Mouse (Mus musculus): ENCODE data around the gene Sipa1l3. TPM values are rescaled to one million over a fixed set of nuclear protein-coding genes. Genes with fewer than 3 reads are reported as not detected.

Gene Sipa1l3
- polyA plus RNA-seq, 1 experiment from 2014 or later: 17.4 TPM

- Histone ChIP-seq H3K27me3 (ENCODE audit: control insufficient read depth, insufficient read depth, low read length) (no peaks in the 10 kb centered on the region), H3K36me3 (ENCODE audit: control insufficient read depth, insufficient read depth, low read length) (no peaks in the 10 kb centered on the region), H3K4me2 (replicated peaks; ENCODE audit: low read depth, low read length) (no peak overlapping the region), H3K4me3 (ENCODE audit: low read length) (no peak overlapping the region), H3K9me3 (ENCODE audit: control insufficient read depth, low read length) (no peaks in the 10 kb centered on the region), H3K9ac (ENCODE audit: low read depth, low read length) (no peak overlapping the region), H3K4me1 (ENCODE audit: control insufficient read depth, insufficient read depth, low read length) (peaks cover 15% of the 10 kb centered on the region), H3K27ac (ENCODE audit: low read depth, low read length) (no peak overlapping the region)
- ATAC-seq (ENCODE audit: low FRiP score, low TSS enrichment): no peak
- 93% methylated on average over 9 of the region's 9 CpGs for WGBS
Observed at GRCm38 (mm10) chr7:29501214-29501613, 17.2 kb downstream of the Sipa1l3 start.

DNA sequence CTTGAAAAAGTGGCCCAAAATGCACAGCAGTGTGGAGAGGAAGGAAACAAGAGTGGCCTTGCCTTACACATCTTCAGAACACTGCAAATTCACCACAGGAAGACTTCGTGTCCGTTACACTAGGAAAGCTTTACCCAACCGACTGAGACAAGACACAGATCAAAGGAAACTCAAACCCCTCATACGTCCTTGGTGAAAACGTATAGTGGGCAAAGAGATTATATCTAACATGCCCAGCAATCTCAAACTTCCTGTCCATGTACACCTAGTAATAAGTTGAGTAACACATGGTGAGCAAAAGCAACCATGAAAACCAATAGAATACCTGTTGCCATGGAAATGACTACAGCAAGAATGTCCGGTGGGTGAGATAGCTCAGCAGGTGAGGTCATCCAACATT is 19.4 kb downstream of the Sipa1l3 start:
- Histone ChIP-seq H3K9me3 (ENCODE audit: control insufficient read depth, low read length) (no peaks in the 10 kb centered on the region), H3K4me1 (ENCODE audit: control insufficient read depth, insufficient read depth, low read length) (peaks cover 10% of the 10 kb centered on the region), H3K4me2 (replicated peaks; ENCODE audit: low read depth, low read length) (no peak overlapping the region), H3K36me3 (ENCODE audit: control insufficient read depth, insufficient read depth, low read length) (no peaks in the 10 kb centered on the region), H3K9ac (ENCODE audit: low read depth, low read length) (no peak overlapping the region), H3K4me3 (ENCODE audit: low read length) (no peak overlapping the region), H3K27me3 (ENCODE audit: control insufficient read depth, insufficient read depth, low read length) (no peaks in the 10 kb centered on the region), H3K27ac (ENCODE audit: low read depth, low read length) (no peak overlapping the region)
- WGBS: 64% methylated on average over 6 of the region's 6 CpGs
- ATAC-seq (ENCODE audit: low FRiP score, low TSS enrichment): no peak

GRCm38 (mm10) chr7:29496953-29497590 is 21.4 kb downstream of the Sipa1l3 start:
- Histone ChIP-seq H3K27ac (ENCODE audit: low read depth, low read length) (no peak overlapping the region), H3K4me3 (ENCODE audit: low read length) (no peak overlapping the region), H3K4me2 (replicated peaks; ENCODE audit: low read depth, low read length) (no peak overlapping the region), H3K27me3 (ENCODE audit: control insufficient read depth, insufficient read depth, low read length) (no peaks in the 10 kb centered on the region), H3K36me3 (ENCODE audit: control insufficient read depth, insufficient read depth, low read length) (no peaks in the 10 kb centered on the region), H3K4me1 (ENCODE audit: control insufficient read depth, insufficient read depth, low read length) (0 out of 2 replicates have a peak, but pooled peaks cover 6% of the 10 kb centered on the region), H3K9ac (ENCODE audit: low read depth, low read length) (no peak overlapping the region), H3K9me3 (ENCODE audit: control insufficient read depth, low read length) (no peaks in the 10 kb centered on the region)
- 69% methylated on average over 10 of the region's 10 CpGs for WGBS
- 0 out of 2 replicates have a peak, but pooled peaks have one; percentile 43 for ATAC-seq (ENCODE audit: low FRiP score, low TSS enrichment)

GRCm38 (mm10) chr7:29496332-29496731 is 22.1 kb downstream of the Sipa1l3 start:
- Histone ChIP-seq H3K36me3 (ENCODE audit: control insufficient read depth, insufficient read depth, low read length) (no peaks in the 10 kb centered on the region), H3K4me1 (ENCODE audit: control insufficient read depth, insufficient read depth, low read length) (0 out of 2 replicates have a peak, but pooled peaks cover 6% of the 10 kb centered on the region), H3K27ac (ENCODE audit: low read depth, low read length) (no peak overlapping the region), H3K9me3 (ENCODE audit: control insufficient read depth, low read length) (no peaks in the 10 kb centered on the region), H3K27me3 (ENCODE audit: control insufficient read depth, insufficient read depth, low read length) (no peaks in the 10 kb centered on the region), H3K9ac (ENCODE audit: low read depth, low read length) (no peak overlapping the region), H3K4me3 (ENCODE audit: low read length) (no peak overlapping the region), H3K4me2 (replicated peaks; ENCODE audit: low read depth, low read length) (no peak overlapping the region)
- WGBS: 74% methylated on average over 4 of the region's 4 CpGs
- no peak for ATAC-seq (ENCODE audit: low FRiP score, low TSS enrichment)

DNA sequence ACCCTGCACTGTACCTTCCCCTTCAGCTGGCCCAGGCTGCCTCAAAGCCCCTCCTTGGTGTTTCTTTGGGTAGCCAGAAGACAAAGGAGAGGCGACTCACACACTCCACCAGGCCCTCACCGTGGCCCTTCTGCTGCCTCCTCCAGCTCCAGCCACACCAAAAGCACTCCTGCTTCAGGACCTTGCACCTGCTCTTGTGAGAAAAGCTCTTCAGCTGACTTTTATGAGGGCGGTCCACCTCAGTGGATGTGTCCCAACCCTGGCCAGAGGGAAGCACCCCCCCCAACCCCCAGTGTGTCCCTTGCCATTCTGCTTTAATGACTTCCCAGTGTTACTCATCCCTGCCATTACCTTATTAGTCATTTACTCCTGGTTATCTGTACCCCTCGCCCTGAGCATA is 22.6 kb downstream of the Sipa1l3 start:
- H3K9me3 ChIP-seq (ENCODE audit: control insufficient read depth, low read length): no peaks in the 10 kb centered on the region
- no peak overlapping the region for H3K27ac ChIP-seq (ENCODE audit: low read depth, low read length)
- no peak for ATAC-seq (ENCODE audit: low FRiP score, low TSS enrichment)
- no peak overlapping the region for H3K4me3 ChIP-seq (ENCODE audit: low read length)
- H3K4me1 ChIP-seq (ENCODE audit: control insufficient read depth, insufficient read depth, low read length): 0 out of 2 replicates have a peak, but pooled peaks cover 6% of the 10 kb centered on the region
- H3K27me3 ChIP-seq (ENCODE audit: control insufficient read depth, insufficient read depth, low read length): no peaks in the 10 kb centered on the region
- no peaks in the 10 kb centered on the region for H3K36me3 ChIP-seq (ENCODE audit: control insufficient read depth, insufficient read depth, low read length)
- H3K4me2 ChIP-seq (replicated peaks; ENCODE audit: low read depth, low read length): no peak overlapping the region
- H3K9ac ChIP-seq (ENCODE audit: low read depth, low read length): no peak overlapping the region
- 82% methylated on average over 4 of the region's 4 CpGs for WGBS

DNA sequence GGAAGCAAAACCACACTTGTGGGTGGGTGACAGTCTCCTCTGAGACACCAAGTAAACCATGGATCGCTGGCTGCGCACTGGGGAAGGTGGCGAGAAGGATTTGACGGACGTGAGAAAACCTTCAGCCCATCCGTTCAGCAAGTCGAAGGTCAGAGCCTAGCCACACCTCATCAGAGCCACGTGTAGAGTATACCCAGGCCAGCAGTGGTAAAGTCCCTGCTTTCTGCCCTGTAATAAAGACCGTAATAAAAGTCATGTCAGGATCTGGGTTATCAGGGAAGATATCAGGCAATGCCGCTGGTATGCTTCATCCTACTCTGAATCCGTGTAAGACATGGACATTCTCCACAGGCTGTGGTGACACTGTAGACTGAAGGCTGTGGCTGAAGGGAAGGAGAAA is 23.6 kb downstream of the Sipa1l3 start:
- Histone ChIP-seq H3K9ac (ENCODE audit: low read depth, low read length) (no peak overlapping the region), H3K27me3 (ENCODE audit: control insufficient read depth, insufficient read depth, low read length) (no peaks in the 10 kb centered on the region), H3K4me2 (replicated peaks; ENCODE audit: low read depth, low read length) (no peak overlapping the region), H3K27ac (ENCODE audit: low read depth, low read length) (no peak overlapping the region), H3K9me3 (ENCODE audit: control insufficient read depth, low read length) (no peaks in the 10 kb centered on the region), H3K36me3 (ENCODE audit: control insufficient read depth, insufficient read depth, low read length) (no peaks in the 10 kb centered on the region), H3K4me3 (ENCODE audit: low read length) (no peak overlapping the region), H3K4me1 (ENCODE audit: control insufficient read depth, insufficient read depth, low read length) (peaks cover 13% of the 10 kb centered on the region; the same call in 1 of the 2 replicates)
- WGBS: 82% methylated on average over 11 of the region's 11 CpGs
- ATAC-seq (ENCODE audit: low FRiP score, low TSS enrichment): no peak

DNA sequence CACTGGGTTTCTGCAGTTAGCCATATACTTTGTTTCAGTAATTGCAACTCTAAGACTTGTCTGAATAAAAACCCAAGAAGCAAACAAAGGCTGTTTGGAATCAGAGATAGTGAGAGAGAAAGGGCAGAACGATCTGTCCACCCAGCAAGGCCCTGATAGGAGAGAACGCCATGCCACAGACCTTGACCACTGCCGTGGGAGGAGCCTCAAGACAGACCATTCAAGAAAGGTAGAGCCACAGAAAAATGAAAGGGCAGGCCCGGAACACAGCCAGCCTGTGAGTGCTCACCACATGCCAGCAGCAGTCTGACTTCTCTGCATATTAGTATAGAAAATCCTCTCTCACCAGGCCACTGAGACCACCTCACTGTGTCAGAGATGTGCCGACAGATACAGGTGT is 24.4 kb downstream of the Sipa1l3 start:
- no peak for ATAC-seq (ENCODE audit: low FRiP score, low TSS enrichment)
- 88% methylated on average over 5 of the region's 5 CpGs for WGBS
- H3K4me1 ChIP-seq (ENCODE audit: control insufficient read depth, insufficient read depth, low read length): peaks cover 16% of the 10 kb centered on the region; the same call in 1 of the 2 replicates

GRCm38 (mm10) chr7:29492992-29493391 is 25.4 kb downstream of the Sipa1l3 start:
- H3K4me2 ChIP-seq (replicated peaks; ENCODE audit: low read depth, low read length): no peak overlapping the region
- no peak overlapping the region for H3K9ac ChIP-seq (ENCODE audit: low read depth, low read length)
- H3K27me3 ChIP-seq (ENCODE audit: control insufficient read depth, insufficient read depth, low read length): no peaks in the 10 kb centered on the region
- no peaks in the 10 kb centered on the region for H3K36me3 ChIP-seq (ENCODE audit: control insufficient read depth, insufficient read depth, low read length)
- no peaks in the 10 kb centered on the region for H3K9me3 ChIP-seq (ENCODE audit: control insufficient read depth, low read length)
- ATAC-seq (ENCODE audit: low FRiP score, low TSS enrichment): no peak
- H3K4me1 ChIP-seq (ENCODE audit: control insufficient read depth, insufficient read depth, low read length): peaks cover 16% of the 10 kb centered on the region; the same call in 1 of the 2 replicates
- H3K27ac ChIP-seq (ENCODE audit: low read depth, low read length): no peak overlapping the region
- 72% methylated on average over 1 of the region's 1 CpGs for whole genome bisulfite sequencing
- H3K4me3 ChIP-seq (ENCODE audit: low read length): no peak overlapping the region

More for the DNA sequence above, 24.4 kb downstream of the Sipa1l3 start:
- Histone ChIP-seq H3K9ac (ENCODE audit: low read depth, low read length) (no peak overlapping the region), H3K4me3 (ENCODE audit: low read length) (no peak overlapping the region), H3K9me3 (ENCODE audit: control insufficient read depth, low read length) (no peaks in the 10 kb centered on the region), H3K4me2 (replicated peaks; ENCODE audit: low read depth, low read length) (no peak overlapping the region), H3K36me3 (ENCODE audit: control insufficient read depth, insufficient read depth, low read length) (no peaks in the 10 kb centered on the region), H3K27ac (ENCODE audit: low read depth, low read length) (no peak overlapping the region), H3K27me3 (ENCODE audit: control insufficient read depth, insufficient read depth, low read length) (no peaks in the 10 kb centered on the region)

GRCm38 (mm10) chr7:29491861-29492260 is 26.6 kb downstream of the Sipa1l3 start:
- Histone ChIP-seq H3K9ac (ENCODE audit: low read depth, low read length) (no peak overlapping the region), H3K36me3 (ENCODE audit: control insufficient read depth, insufficient read depth, low read length) (no peaks in the 10 kb centered on the region), H3K27me3 (ENCODE audit: control insufficient read depth, insufficient read depth, low read length) (no peaks in the 10 kb centered on the region), H3K4me2 (replicated peaks; ENCODE audit: low read depth, low read length) (no peak overlapping the region), H3K4me1 (ENCODE audit: control insufficient read depth, insufficient read depth, low read length) (peaks cover 16% of the 10 kb centered on the region; the same call in 1 of the 2 replicates), H3K9me3 (ENCODE audit: control insufficient read depth, low read length) (no peaks in the 10 kb centered on the region), H3K4me3 (ENCODE audit: low read length) (no peak overlapping the region), H3K27ac (ENCODE audit: low read depth, low read length) (no peak overlapping the region)
- no peak for ATAC-seq (ENCODE audit: low FRiP score, low TSS enrichment)
- WGBS: 81% methylated on average over 3 of the region's 3 CpGs

Data from kidney, embryonic 14.5 days (tissue).